Mouse (Mus musculus) bone marrow macrophage, adult 2 months (primary cell): ENCODE data around the gene Pkp4.
"Not testable (repeated sequence)": the region's sequence is repeated elsewhere in the genome, so short reads cannot be mapped to it uniquely, and the experiment has no call there.

Source experiments
- CTCF ChIP-seq: IDR thresholded peaks from 2 replicates; pipeline ENCODE4 v1.5.1; 2012; ENCODE audit warnings: low read depth, mild to moderate bottlenecking, low read length, moderate library complexity
- POLR2A ChIP-seq: IDR thresholded peaks from 2 replicates; pipeline ENCODE4 v1.6.1; 2012; ENCODE audit warnings: mild to moderate bottlenecking, low read depth, low read length, borderline replicate concordance

DNA sequence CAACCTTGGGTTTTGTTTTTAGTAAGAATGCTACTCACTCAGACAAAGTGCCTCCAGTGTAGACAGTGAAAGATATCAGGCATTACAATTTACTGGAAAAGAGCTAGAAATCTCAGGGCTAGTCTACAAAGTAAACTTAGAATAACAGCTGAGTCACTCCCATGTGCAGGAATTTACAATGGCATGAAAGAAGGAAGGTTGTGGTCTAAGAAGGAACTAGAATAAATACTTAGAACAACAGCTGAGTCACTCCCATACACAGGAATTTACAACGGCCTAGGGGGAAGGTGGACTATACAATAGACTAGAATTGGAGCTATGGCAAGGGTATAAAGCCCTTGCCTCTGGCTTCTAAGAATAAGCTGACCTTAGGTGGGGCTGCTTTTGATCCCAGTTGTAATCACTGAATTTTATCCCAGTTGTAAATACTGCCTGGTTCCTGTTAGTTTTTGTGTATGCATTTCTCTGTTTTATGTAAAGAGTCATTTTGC is 234.6 kb downstream of the Pkp4 start:
- not testable (repeated sequence) for TF ChIP-seq CTCF, POLR2A
